Mouse (Mus musculus): ENCODE measurements around the gene Ankrd55. TPM values are rescaled to one million over a fixed set of nuclear protein-coding genes. Genes with fewer than 3 reads are reported as not detected.
A peak's percentile ranks its signal among the peaks of the same experiment; 100 is the strongest.
"Not testable (repeated sequence)": the region's sequence is repeated elsewhere in the genome, so short reads cannot be mapped to it uniquely, and the experiment has no call there.

The Ankrd55 gene
- total and polyA plus RNA-seq, 2 experiments from 2014 or later = 12.0 to 16.5 TPM

- DNase-seq (ENCODE audit: low spot score) (no peak), ATAC-seq (no peak)
- H3K4me2 ChIP-seq (ENCODE audit: low read depth, low read length) = no peak overlapping the region
- no peak for TF ChIP-seq CTCF (IDR thresholded peaks at IDR 0.05; ENCODE audit: low read depth)
- H3K9me3 ChIP-seq (ENCODE audit: low read length) = no peaks in the 10 kb centered on the region
- H3K4me1 ChIP-seq (ENCODE audit: insufficient read depth, low read length) = no peaks in the 10 kb centered on the region
- H3K27me3 ChIP-seq (ENCODE audit: insufficient read depth, low read length) = no peaks in the 10 kb centered on the region
- H3K27ac ChIP-seq = no peak overlapping the region
- WGBS = 93% methylated on average over 7 of the region's 7 CpGs
- no peak overlapping the region for H3K9ac ChIP-seq (replicated peaks; ENCODE audit: low read length)
- H3K36me3 ChIP-seq (ENCODE audit: insufficient read depth, low read length) = no peaks in the 10 kb centered on the region
- no peak overlapping the region for H3K4me3 ChIP-seq (ENCODE audit: low read length)
These were observed 136.4 kb downstream of the Ankrd55 start for GRCm38 (mm10) chr13:112424635-112425034.

DNA sequence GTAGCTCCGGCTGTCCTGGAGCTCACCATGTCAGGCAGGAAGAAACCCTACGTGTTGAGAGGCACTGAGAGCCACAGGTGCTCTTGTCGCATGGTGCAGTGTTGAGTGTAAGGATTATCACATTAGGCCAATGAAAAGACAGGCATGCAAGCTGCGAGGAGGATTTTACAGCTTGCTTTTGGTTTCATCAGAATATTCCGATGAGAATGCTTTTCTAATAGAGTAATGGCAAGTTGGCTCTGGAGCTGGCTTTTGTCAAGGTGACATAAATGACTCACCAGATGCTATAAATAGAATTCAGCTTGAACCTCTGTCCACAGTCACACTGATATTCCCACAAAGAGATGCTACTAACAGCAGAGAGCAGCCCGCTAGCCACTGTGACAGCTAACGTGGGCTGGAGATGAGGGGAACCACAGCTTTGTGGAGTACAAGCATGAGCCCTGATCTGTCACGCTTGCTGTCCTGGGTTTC lies 137.0 kb downstream of the Ankrd55 start:
- peak; percentile 6 for DNase-seq (ENCODE audit: low spot score)

GRCm38 (mm10) chr13:112426265-112427135 lies 138.2 kb downstream of the Ankrd55 start:
- Histone ChIP-seq H3K9me3 (ENCODE audit: low read length) (no peaks in the 10 kb centered on the region), H3K4me2 (ENCODE audit: low read depth, low read length) (no peak overlapping the region), H3K36me3 (ENCODE audit: insufficient read depth, low read length) (no peaks in the 10 kb centered on the region), H3K27me3 (ENCODE audit: insufficient read depth, low read length) (no peaks in the 10 kb centered on the region), H3K4me1 (ENCODE audit: insufficient read depth, low read length) (no peaks in the 10 kb centered on the region), H3K27ac (no peak overlapping the region), H3K9ac (replicated peaks; ENCODE audit: low read length) (no peak overlapping the region), H3K4me3 (ENCODE audit: low read length) (no peak overlapping the region)
- WGBS = 72% methylated on average over 13 of the region's 13 CpGs
- DNase-seq (ENCODE audit: low spot score) = no peak
- no peak for ATAC-seq
- TF ChIP-seq CTCF (IDR thresholded peaks at IDR 0.05; ENCODE audit: low read depth) = no peak

More for the DNA sequence above, 137.0 kb downstream of the Ankrd55 start:
- no peak overlapping the region for H3K27ac ChIP-seq
- H3K9ac ChIP-seq (replicated peaks; ENCODE audit: low read length) = no peak overlapping the region
- no peak for TF ChIP-seq CTCF (IDR thresholded peaks at IDR 0.05; ENCODE audit: low read depth)
- no peak for ATAC-seq
- H3K4me2 ChIP-seq (ENCODE audit: low read depth, low read length) = no peak overlapping the region
- H3K4me3 ChIP-seq (ENCODE audit: low read length) = no peak overlapping the region
- H3K9me3 ChIP-seq (ENCODE audit: low read length) = no peaks in the 10 kb centered on the region
- WGBS = 69% methylated on average over 8 of the region's 8 CpGs
- no peaks in the 10 kb centered on the region for H3K36me3 ChIP-seq (ENCODE audit: insufficient read depth, low read length)
- no peaks in the 10 kb centered on the region for H3K27me3 ChIP-seq (ENCODE audit: insufficient read depth, low read length)
- no peaks in the 10 kb centered on the region for H3K4me1 ChIP-seq (ENCODE audit: insufficient read depth, low read length)

- H3K4me1 ChIP-seq (ENCODE audit: insufficient read depth, low read length) = not testable (repeated sequence)
- WGBS = 90% methylated on average over 4 of the region's 4 CpGs
These were observed 138.9 kb downstream of the Ankrd55 start for GRCm38 (mm10) chr13:112427136-112427470.

GRCm38 (mm10) chr13:112427521-112427920 lies 139.3 kb downstream of the Ankrd55 start:
- TF ChIP-seq CTCF (IDR thresholded peaks at IDR 0.05; ENCODE audit: low read depth) = no peak
- no peak overlapping the region for H3K4me2 ChIP-seq (ENCODE audit: low read depth, low read length)
- no peak for ATAC-seq
- no peak overlapping the region for H3K4me3 ChIP-seq (ENCODE audit: low read length)
- H3K4me1 ChIP-seq (ENCODE audit: insufficient read depth, low read length) = no peaks in the 10 kb centered on the region
- no peak overlapping the region for H3K27ac ChIP-seq
- H3K9me3 ChIP-seq (ENCODE audit: low read length) = no peaks in the 10 kb centered on the region
- WGBS = 91% methylated on average over 15 of the region's 15 CpGs
- no peak for DNase-seq (ENCODE audit: low spot score)
- no peaks in the 10 kb centered on the region for H3K36me3 ChIP-seq (ENCODE audit: insufficient read depth, low read length)
- no peaks in the 10 kb centered on the region for H3K27me3 ChIP-seq (ENCODE audit: insufficient read depth, low read length)
- H3K9ac ChIP-seq (replicated peaks; ENCODE audit: low read length) = no peak overlapping the region

More at GRCm38 (mm10) chr13:112427136-112427470, 138.9 kb downstream of the Ankrd55 start:
- not testable (repeated sequence) for DNase-seq (ENCODE audit: low spot score); H3K27me3 ChIP-seq (ENCODE audit: insufficient read depth, low read length); H3K9me3 ChIP-seq (ENCODE audit: low read length); H3K27ac ChIP-seq; H3K36me3 ChIP-seq (ENCODE audit: insufficient read depth, low read length); H3K4me3 ChIP-seq (ENCODE audit: low read length); ATAC-seq; H3K4me2 ChIP-seq (ENCODE audit: low read depth, low read length); H3K9ac ChIP-seq (replicated peaks; ENCODE audit: low read length)

DNA sequence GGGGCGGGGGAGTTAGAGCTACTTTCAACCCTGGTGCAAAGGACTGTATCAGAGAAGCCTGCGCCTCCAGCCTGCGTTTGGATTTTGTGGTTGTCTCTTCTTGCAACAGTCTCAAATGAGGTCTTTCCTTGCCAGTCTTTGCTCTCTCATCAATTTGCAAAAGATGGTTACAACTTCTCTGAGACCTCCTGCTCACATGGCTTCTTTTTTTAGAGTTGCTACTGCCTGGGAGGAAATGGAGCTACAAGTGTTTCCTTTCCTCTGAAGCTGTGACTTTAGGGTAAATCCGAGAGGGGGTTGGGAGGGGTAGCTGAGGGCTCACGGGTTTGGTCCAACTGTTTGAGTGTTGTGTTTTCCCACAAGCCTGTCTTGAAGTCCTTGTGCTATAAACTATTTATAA lies 145.0 kb downstream of the Ankrd55 start:
- no peak for TF ChIP-seq CTCF (IDR thresholded peaks at IDR 0.05; ENCODE audit: low read depth)
- Histone ChIP-seq H3K9me3 (ENCODE audit: low read length) (no peaks in the 10 kb centered on the region), H3K9ac (replicated peaks; ENCODE audit: low read length) (no peak overlapping the region), H3K4me1 (ENCODE audit: insufficient read depth, low read length) (no peaks in the 10 kb centered on the region), H3K4me3 (ENCODE audit: low read length) (no peak overlapping the region), H3K27me3 (ENCODE audit: insufficient read depth, low read length) (no peaks in the 10 kb centered on the region), H3K27ac (no peak overlapping the region), H3K4me2 (ENCODE audit: low read depth, low read length) (no peak overlapping the region), H3K36me3 (ENCODE audit: insufficient read depth, low read length) (no peaks in the 10 kb centered on the region)
- 81% methylated on average over 5 of the region's 5 CpGs for WGBS
- DNase-seq (ENCODE audit: low spot score) (no peak), ATAC-seq (no peak)

Other genes with a start within 250 kb of the Ankrd55 start
- 37.4 TPM in 2 replicates for gene Il6st, start 175.6 kb downstream of the Ankrd55 start, total RNA-seq (2014; rRNA removed)
- 18.2 and 20.2 TPM in 2 replicates for gene Il6st, start 175.6 kb downstream of the Ankrd55 start, polyA plus RNA-seq (2015; fragmentation: Nextera tagmentation; extraction: Ambion mirVana)